Mouse (Mus musculus) frontal cortex, postnatal 14 days (tissue): ENCODE data around the gene BC005561.
"Not testable (repeated sequence)": the region's sequence is repeated elsewhere in the genome, so short reads cannot be mapped to it uniquely, and the experiment has no call there.

Experiments
- DNase-seq, 2 experiments: peaks; one replicate each; pipeline ENCODE4 v3.0.0; 2022; ENCODE audit warnings: low spot score in 2 of 2

Gene BC005561

GRCm38 (mm10) chr5:104508195-104508891, at the start of gene BC005561:
Gene BC005561 (plus strand): TSS chr5:104508352.
- peak; percentile 64 to 78 for DNase-seq

- DNase-seq = peak in 1 of 2 experiments; percentile 54
These were observed 49.1 kb upstream of the BC005561 start, which contains the start of gene Pkd2 for GRCm38 (mm10) chr5:104458832-104459705. Gene Pkd2 (plus strand): TSS chr5:104459450.

GRCm38 (mm10) chr5:104459706-104460455, 48.3 kb upstream of the BC005561 start:
- peak; percentile 52 to 63 for DNase-seq

GRCm38 (mm10) chr5:104460456-104460838, 47.7 kb upstream of the BC005561 start:
- DNase-seq = no peak

GRCm38 (mm10) chr5:104460856-104461255, 47.3 kb upstream of the BC005561 start:
- DNase-seq = no peak

GRCm38 (mm10) chr5:104465279-104465678, 42.9 kb upstream of the BC005561 start:
- no peak for DNase-seq

GRCm38 (mm10) chr5:104465731-104466130, 42.4 kb upstream of the BC005561 start:
- no peak for DNase-seq

GRCm38 (mm10) chr5:104466816-104467215, 41.3 kb upstream of the BC005561 start:
- no peak for DNase-seq

GRCm38 (mm10) chr5:104468586-104468985, 39.6 kb upstream of the BC005561 start:
- no peak for DNase-seq

GRCm38 (mm10) chr5:104470981-104471391, 37.2 kb upstream of the BC005561 start:
- no peak for DNase-seq

GRCm38 (mm10) chr5:104472371-104472770, 35.8 kb upstream of the BC005561 start:
- no peak for DNase-seq

GRCm38 (mm10) chr5:104480367-104480766, 27.8 kb upstream of the BC005561 start:
- DNase-seq = no peak

GRCm38 (mm10) chr5:104482856-104483255, 25.3 kb upstream of the BC005561 start:
- DNase-seq = no peak

GRCm38 (mm10) chr5:104491561-104491960, 16.6 kb upstream of the BC005561 start:
- DNase-seq = no peak

- no peak for DNase-seq
These were observed 3.3 kb upstream of the BC005561 start for GRCm38 (mm10) chr5:104504883-104505282.

- DNase-seq = no peak
These were observed 340 bp upstream of the BC005561 start for GRCm38 (mm10) chr5:104507829-104508194.

GRCm38 (mm10) chr5:104511211-104511610, 3.1 kb downstream of the BC005561 start:
- DNase-seq = no peak

GRCm38 (mm10) chr5:104538612-104539011, 30.5 kb downstream of the BC005561 start:
- DNase-seq = no peak

- DNase-seq = no peak
These were observed 31.2 kb downstream of the BC005561 start for GRCm38 (mm10) chr5:104539331-104539730.

GRCm38 (mm10) chr5:104568079-104568478, 59.9 kb downstream of the BC005561 start:
- DNase-seq = not testable (repeated sequence)

GRCm38 (mm10) chr5:104570766-104571165, 62.6 kb downstream of the BC005561 start:
- DNase-seq = peak; percentile 18 to 27
